Mouse (Mus musculus) urinary bladder, adult 2 months (tissue): ENCODE measurements at regions not wholly inside any gene's neighbourhood (a gene's known extent, or its start where the extent isn't known, plus 50 kb on each side); places are given as distances from the start of the nearest gene placed in this dataset.

Experiments
- DNase-seq: peaks from one replicate; pipeline ENCODE4 v3.0.0; 2022; ENCODE audit warnings: low spot score

GRCm38 (mm10) chr12:12882931-12883553 is 58.7 kb downstream of the Mycn start:
- no peak for DNase-seq

GRCm38 (mm10) chr12:12878031-12878430 is 63.7 kb downstream of the Mycn start:
- DNase-seq: no peak

GRCm38 (mm10) chr12:12877539-12877938 is 64.2 kb downstream of the Mycn start:
- no peak for DNase-seq

- DNase-seq: no peak
Measured at GRCm38 (mm10) chr12:12875976-12876745, 65.6 kb downstream of the Mycn start.

- DNase-seq: no peak
Measured at GRCm38 (mm10) chr12:12873551-12873950, 68.2 kb downstream of the Mycn start.

- no peak for DNase-seq
Measured at GRCm38 (mm10) chr12:12872974-12873373, 68.7 kb downstream of the Mycn start.

GRCm38 (mm10) chr12:12871272-12871671 is 70.4 kb downstream of the Mycn start:
- DNase-seq: no peak

- DNase-seq: no peak
Measured at GRCm38 (mm10) chr12:12866590-12866989, 75.1 kb downstream of the Mycn start.

GRCm38 (mm10) chr12:12850681-12851080 is 91.0 kb downstream of the Mycn start:
- DNase-seq: no peak

- no peak for DNase-seq
Measured at GRCm38 (mm10) chr12:12846716-12847115, 95.0 kb downstream of the Mycn start.

- no peak for DNase-seq
Measured at GRCm38 (mm10) chr12:12842247-12842957, 99.3 kb downstream of the Mycn start.

- DNase-seq: no peak
Measured at GRCm38 (mm10) chr12:12841385-12842238, 100.1 kb downstream of the Mycn start.

- DNase-seq: no peak
Measured at GRCm38 (mm10) chr12:12840661-12841384, 100.9 kb downstream of the Mycn start.

- DNase-seq: no peak
Measured at GRCm38 (mm10) chr12:12837775-12838174, 103.9 kb downstream of the Mycn start.

GRCm38 (mm10) chr12:12827821-12828641 is 113.7 kb downstream of the Mycn start:
- no peak for DNase-seq

- no peak for DNase-seq
Measured at GRCm38 (mm10) chr12:12827379-12827778, 114.3 kb downstream of the Mycn start.

- DNase-seq: no peak
Measured at GRCm38 (mm10) chr12:12826431-12826830, 115.3 kb downstream of the Mycn start.

GRCm38 (mm10) chr12:12825842-12826241 is 115.9 kb downstream of the Mycn start:
- no peak for DNase-seq

GRCm38 (mm10) chr12:12821473-12821872 is 120.2 kb downstream of the Mycn start:
- no peak for DNase-seq

- DNase-seq: no peak
Measured at GRCm38 (mm10) chr12:12820668-12821351, 120.9 kb downstream of the Mycn start.
